Mouse (Mus musculus): ENCODE data around the gene Arih1. TPM values are rescaled to one million over a fixed set of nuclear protein-coding genes. Genes with fewer than 3 reads are reported as not detected.
"Not testable (repeated sequence)": the region's sequence is repeated elsewhere in the genome, so short reads cannot be mapped to it uniquely, and the experiment has no call there.

The Arih1 gene
- polyA plus RNA-seq, 2 experiments, result 5.8 to 11.6 TPM

DNA sequence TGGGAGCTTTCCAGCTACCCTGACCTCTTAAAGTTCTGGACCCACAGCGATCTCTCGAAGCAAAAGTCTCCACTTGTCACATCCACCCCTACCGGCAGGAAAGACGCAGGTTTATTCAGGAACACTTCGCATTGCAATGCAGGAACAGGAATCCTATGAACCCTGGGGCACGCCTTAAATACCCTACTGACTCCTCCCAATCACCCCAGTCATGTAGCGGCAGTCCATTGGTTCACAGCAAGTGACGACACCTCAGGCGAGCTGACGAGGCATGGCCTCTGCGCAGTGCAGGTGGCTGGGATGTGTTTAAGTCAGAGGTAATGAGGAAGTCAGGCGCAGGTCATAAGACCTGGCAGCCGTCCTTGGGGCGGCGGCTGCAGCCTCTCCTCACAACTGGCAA, 110.8 kb downstream of the Arih1 start:
- Histone ChIP-seq H3K27ac (no peak overlapping the region), H3K9me3 (ENCODE audit: control insufficient read depth, low read length) (no peaks in the 10 kb centered on the region), H3K36me3 (replicated peaks; ENCODE audit: control insufficient read depth, insufficient read depth, low read depth) (no peaks in the 10 kb centered on the region), H3K27me3 (ENCODE audit: control insufficient read depth, insufficient read depth, low read length) (no peaks in the 10 kb centered on the region), H3K4me1 (replicated peaks; ENCODE audit: control insufficient read depth in 2 of 2, insufficient read depth in 2 of 2, low read length in 1 of 2) (no peaks in the 10 kb centered on the region), H3K4me3 (ENCODE audit: insufficient read depth in 1 of 2, low read depth in 2 of 2, low read length in 2 of 2) (no peak overlapping the region), H3K4me2 (ENCODE audit: low read depth) (no peak overlapping the region), H3K9ac (replicated peaks) (no peak overlapping the region)
- TF ChIP-seq CTCF (IDR thresholded peaks at IDR 0.05; ENCODE audit: low read depth), result no peak
- no peak for TF ChIP-seq EP300 (IDR thresholded peaks at IDR 0.05; ENCODE audit: low read depth)
- no peak for DNase-seq (ENCODE audit: low read depth in 3 of 3, low spot score in 3 of 3)
- 80% methylated on average over 15 of the region's 15 CpGs for WGBS (ENCODE audit: insufficient replicate concordance)
- no peak for ATAC-seq (ENCODE audit: insufficient read depth)

DNA sequence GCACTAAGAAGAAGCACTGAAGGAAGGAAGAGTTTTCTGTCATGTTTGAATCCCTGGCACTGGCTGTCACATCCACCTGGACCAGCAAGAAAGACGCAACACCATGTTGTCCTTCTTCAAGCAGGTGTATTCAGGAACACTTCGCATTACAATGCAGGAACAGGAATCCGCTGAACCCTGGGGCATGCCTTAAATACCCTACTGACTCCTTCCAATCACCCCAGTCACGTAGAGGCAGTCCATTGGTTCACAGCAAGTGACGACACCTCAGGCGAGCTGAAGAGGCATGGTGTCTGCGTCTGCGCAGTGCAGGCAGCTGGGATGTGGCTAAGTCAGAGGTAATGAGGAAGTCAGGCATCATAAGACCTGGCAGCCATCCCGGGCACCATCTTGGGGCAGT, 116.8 kb downstream of the Arih1 start:
- no peaks in the 10 kb centered on the region for H3K4me1 ChIP-seq (replicated peaks; ENCODE audit: control insufficient read depth in 2 of 2, insufficient read depth in 2 of 2, low read length in 1 of 2)
- no peak overlapping the region for H3K27ac ChIP-seq
- DNase-seq (ENCODE audit: low read depth in 3 of 3, low spot score in 3 of 3) (no peak), ATAC-seq (ENCODE audit: insufficient read depth) (no peak)
- 70% methylated on average over 9 of the region's 9 CpGs for WGBS (ENCODE audit: insufficient replicate concordance)
- no peak overlapping the region for H3K4me2 ChIP-seq (ENCODE audit: low read depth)
- TF ChIP-seq EP300 (IDR thresholded peaks at IDR 0.05; ENCODE audit: low read depth), result no peak
- TF ChIP-seq CTCF (IDR thresholded peaks at IDR 0.05; ENCODE audit: low read depth), result no peak
- no peak overlapping the region for H3K4me3 ChIP-seq (ENCODE audit: insufficient read depth in 1 of 2, low read depth in 2 of 2, low read length in 2 of 2)
- no peaks in the 10 kb centered on the region for H3K9me3 ChIP-seq (ENCODE audit: control insufficient read depth, low read length)
- no peak overlapping the region for H3K9ac ChIP-seq (replicated peaks)
- no peaks in the 10 kb centered on the region for H3K36me3 ChIP-seq (replicated peaks; ENCODE audit: control insufficient read depth, insufficient read depth, low read depth)
- H3K27me3 ChIP-seq (ENCODE audit: control insufficient read depth, insufficient read depth, low read length), result no peaks in the 10 kb centered on the region

DNA sequence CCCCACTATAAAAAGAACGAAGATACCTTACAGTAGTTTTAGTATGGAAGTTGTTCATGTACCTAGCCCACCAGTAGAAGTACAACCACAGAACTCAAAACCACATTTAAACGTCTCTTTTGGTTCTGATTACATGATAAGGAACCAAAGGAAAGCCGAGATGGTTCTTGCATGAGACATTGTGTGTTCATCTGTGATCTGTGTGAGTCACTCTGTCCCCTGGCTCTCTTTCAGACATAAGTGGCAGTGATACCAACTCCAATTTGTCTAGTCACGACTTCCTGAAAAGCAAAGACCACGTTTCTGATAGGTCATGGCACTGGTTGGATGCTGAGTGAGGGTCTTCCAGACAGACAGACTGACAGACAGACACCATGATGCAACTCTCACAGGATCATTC, 117.2 kb downstream of the Arih1 start:
- no peak for TF ChIP-seq EP300 (IDR thresholded peaks at IDR 0.05; ENCODE audit: low read depth)
- no peak for TF ChIP-seq CTCF (IDR thresholded peaks at IDR 0.05; ENCODE audit: low read depth)
- no peak for ATAC-seq (ENCODE audit: insufficient read depth)

DNA sequence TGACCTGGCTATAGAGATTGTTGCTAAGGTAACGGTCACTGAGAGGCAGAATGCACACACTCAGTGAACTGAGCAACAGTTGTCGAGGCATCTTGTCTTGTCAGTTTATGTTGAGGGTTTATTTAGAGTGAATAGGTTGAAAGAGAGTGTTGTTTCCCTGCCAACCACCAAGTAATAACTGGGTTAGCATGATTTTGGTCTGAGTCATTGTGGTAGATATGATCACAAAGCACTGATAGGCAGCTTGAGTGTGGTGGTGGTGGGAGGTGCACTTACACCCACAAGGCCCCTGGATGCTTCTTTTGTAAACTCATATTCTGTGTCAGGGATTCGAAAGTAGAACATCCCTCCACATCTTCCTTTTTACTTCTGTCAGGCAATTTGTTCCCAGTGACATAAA, 125.9 kb downstream of the Arih1 start:
- 88% methylated on average over 1 of the region's 3 CpGs for WGBS (ENCODE audit: insufficient replicate concordance)
- not testable (repeated sequence) for H3K9me3 ChIP-seq (ENCODE audit: control insufficient read depth, low read length); H3K9ac ChIP-seq (replicated peaks); H3K36me3 ChIP-seq (replicated peaks; ENCODE audit: control insufficient read depth, insufficient read depth, low read depth); H3K4me2 ChIP-seq (ENCODE audit: low read depth); DNase-seq (ENCODE audit: low read depth in 3 of 3, low spot score in 3 of 3); H3K27me3 ChIP-seq (ENCODE audit: control insufficient read depth, insufficient read depth, low read length); H3K4me3 ChIP-seq (ENCODE audit: insufficient read depth in 1 of 2, low read depth in 2 of 2, low read length in 2 of 2); ATAC-seq (ENCODE audit: insufficient read depth); H3K4me1 ChIP-seq (replicated peaks; ENCODE audit: control insufficient read depth in 2 of 2, insufficient read depth in 2 of 2, low read length in 1 of 2); H3K27ac ChIP-seq

More for the DNA sequence above, 117.2 kb downstream of the Arih1 start:
- Histone ChIP-seq H3K9ac (replicated peaks) (no peak overlapping the region), H3K27me3 (ENCODE audit: control insufficient read depth, insufficient read depth, low read length) (no peaks in the 10 kb centered on the region), H3K4me2 (ENCODE audit: low read depth) (no peak overlapping the region), H3K9me3 (ENCODE audit: control insufficient read depth, low read length) (no peaks in the 10 kb centered on the region), H3K4me3 (ENCODE audit: insufficient read depth in 1 of 2, low read depth in 2 of 2, low read length in 2 of 2) (no peak overlapping the region), H3K36me3 (replicated peaks; ENCODE audit: control insufficient read depth, insufficient read depth, low read depth) (no peaks in the 10 kb centered on the region), H3K4me1 (replicated peaks; ENCODE audit: control insufficient read depth in 2 of 2, insufficient read depth in 2 of 2, low read length in 1 of 2) (no peaks in the 10 kb centered on the region), H3K27ac (no peak overlapping the region)
- WGBS (ENCODE audit: insufficient replicate concordance), result 31% methylated on average over 5 of the region's 5 CpGs
- no peak for DNase-seq (ENCODE audit: low read depth in 3 of 3, low spot score in 3 of 3)

DNA sequence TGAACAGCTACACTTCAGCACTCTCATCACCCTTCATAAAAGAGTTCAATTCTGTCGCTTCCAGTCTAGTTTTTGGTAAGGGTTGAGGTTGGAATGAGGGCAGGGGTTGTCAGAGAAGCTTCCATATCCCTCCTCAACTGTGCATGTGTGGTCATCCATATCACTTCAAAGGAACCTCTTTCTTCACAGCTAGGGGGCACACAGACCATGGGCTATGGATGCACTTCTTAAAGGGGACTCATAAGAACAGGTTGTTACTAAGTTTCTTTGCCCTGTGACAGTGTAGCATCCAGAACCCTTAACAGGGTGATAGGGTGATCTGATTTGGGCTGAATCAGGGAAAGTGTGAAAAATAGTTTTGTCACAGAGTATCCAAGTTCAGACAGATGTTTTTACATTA, 128.4 kb downstream of the Arih1 start:
- not testable (repeated sequence) for H3K27ac ChIP-seq; H3K27me3 ChIP-seq (ENCODE audit: control insufficient read depth, insufficient read depth, low read length); DNase-seq (ENCODE audit: low read depth in 3 of 3, low spot score in 3 of 3); H3K9me3 ChIP-seq (ENCODE audit: control insufficient read depth, low read length); H3K4me3 ChIP-seq (ENCODE audit: insufficient read depth in 1 of 2, low read depth in 2 of 2, low read length in 2 of 2); H3K4me1 ChIP-seq (replicated peaks; ENCODE audit: control insufficient read depth in 2 of 2, insufficient read depth in 2 of 2, low read length in 1 of 2); ATAC-seq (ENCODE audit: insufficient read depth); H3K4me2 ChIP-seq (ENCODE audit: low read depth); H3K9ac ChIP-seq (replicated peaks); H3K36me3 ChIP-seq (replicated peaks; ENCODE audit: control insufficient read depth, insufficient read depth, low read depth)
- WGBS (ENCODE audit: insufficient replicate concordance), result 48% methylated on average over 1 of the region's 1 CpGs
- TF ChIP-seq CTCF (IDR thresholded peaks at IDR 0.05; ENCODE audit: low read depth), result peak; percentile 11; the same call in 1 of the 2 replicates
